Mouse (Mus musculus): ENCODE results near the gene Ribc2. TPM values are rescaled to one million over a fixed set of nuclear protein-coding genes. Genes with fewer than 3 reads are reported as not detected.

Gene Ribc2
- polyA plus RNA-seq, 1 experiment from 2014 or later: 0.62 TPM

- H3K27ac ChIP-seq (ENCODE audit: low read depth, low read length): no peak overlapping the region
- WGBS: 56% methylated on average over 8 of the region's 8 CpGs
- ATAC-seq (ENCODE audit: insufficient read depth, low FRiP score, low TSS enrichment) (no peak), DNase-seq (ENCODE audit: low spot score) (no peak)
- no peak overlapping the region for H3K4me2 ChIP-seq (ENCODE audit: low read depth)
- no peaks in the 10 kb centered on the region for H3K27me3 ChIP-seq (ENCODE audit: control insufficient read depth, insufficient read depth, low read length)
- H3K9ac ChIP-seq (ENCODE audit: low read length): no peak overlapping the region; the same call in 1 of the 2 replicates
- H3K36me3 ChIP-seq (ENCODE audit: control insufficient read depth, insufficient read depth, low read length): no peaks in the 10 kb centered on the region
- no peak overlapping the region for H3K4me3 ChIP-seq (ENCODE audit: low read depth, low read length)
- H3K4me1 ChIP-seq (ENCODE audit: control insufficient read depth, insufficient read depth, low read length): no peaks in the 10 kb centered on the region
- H3K9me3 ChIP-seq (ENCODE audit: control insufficient read depth, low read length): no peaks in the 10 kb centered on the region
Measured at GRCm38 (mm10) chr15:85188167-85188778, 56.4 kb downstream of the Ribc2 start.

Other genes starting within 250 kb of the Ribc2 start
- gene Gm29666, start 212.0 kb upstream of the Ribc2 start, polyA plus RNA-seq (2014; fragmentation: Nextera tagmentation; extraction: Ambion mirVana): 0.77 and 0.81 TPM in 2 replicates
- 61.5 and 63.4 TPM in 2 replicates for gene Nup50, start 208.7 kb upstream of the Ribc2 start, polyA plus RNA-seq (2014; fragmentation: Nextera tagmentation; extraction: Ambion mirVana)
- 36.4 and 39.3 TPM in 2 replicates for gene 5031439G07Rik, start 143.5 kb upstream of the Ribc2 start, polyA plus RNA-seq (2014; fragmentation: Nextera tagmentation; extraction: Ambion mirVana)
- not detected in 2 replicates for gene Upk3a, start 114.9 kb upstream of the Ribc2 start, polyA plus RNA-seq (2014; fragmentation: Nextera tagmentation; extraction: Ambion mirVana)
- gene Fam118a, start 103.1 kb upstream of the Ribc2 start, polyA plus RNA-seq (2014; fragmentation: Nextera tagmentation; extraction: Ambion mirVana): 29.3 and 29.4 TPM in 2 replicates
- gene Smc1b, start 114 bp upstream of the Ribc2 start, polyA plus RNA-seq (2014; fragmentation: Nextera tagmentation; extraction: Ambion mirVana): 0.11 TPM in 1 of 2 replicates, not detected in the other
- 115 and 120 TPM in 2 replicates for gene Fbln1, start 73.9 kb downstream of the Ribc2 start, polyA plus RNA-seq (2014; fragmentation: Nextera tagmentation; extraction: Ambion mirVana)
- 440 and 449 TPM in 2 replicates for gene Atxn10, start 204.2 kb downstream of the Ribc2 start, polyA plus RNA-seq (2014; fragmentation: Nextera tagmentation; extraction: Ambion mirVana)

Data from neural tube, embryonic 11.5 days (tissue).